Mouse (Mus musculus) hindbrain, embryonic 16.5 days (tissue): ENCODE data around the gene Soat2. TPM values are rescaled to one million over a fixed set of nuclear protein-coding genes. Genes with fewer than 3 reads are reported as not detected.

ENCODE experiments used
- ATAC-seq: fragments of 200-750 bp; cut with Nextera tagmentation; 2 replicates; pipeline ENCODE4 v1.8.0; 2017; ENCODE audit warnings: moderate TSS enrichment, moderate library complexity
- H3K27ac ChIP-seq: fragments of 300-500 bp; sonication (generic); 2 replicates; pipeline ENCODE4 v1.5.1; 2014; ENCODE audit warnings: low read depth, mild to moderate bottlenecking, control low read depth, low read length, moderate library complexity
- H3K27me3 ChIP-seq: fragments of 300-500 bp; sonication (generic); replicated peaks from 2 replicates; pipeline ENCODE4 v1.6.1; 2014; ENCODE audit warnings: low read length; ENCODE audit not compliant: control insufficient read depth, insufficient read depth
- H3K36me3 ChIP-seq: fragments of 300-500 bp; sonication (generic); 2 replicates; pipeline ENCODE4 v1.6.1; 2014; ENCODE audit warnings: mild to moderate bottlenecking, low read length, moderate library complexity, mixed read lengths; ENCODE audit not compliant: control insufficient read depth, insufficient read depth
- H3K4me1 ChIP-seq: fragments of 300-500 bp; sonication (generic); 2 replicates; pipeline ENCODE4 v1.6.1; 2014; ENCODE audit warnings: low read depth, low read length; ENCODE audit not compliant: control insufficient read depth, insufficient read depth
- H3K4me2 ChIP-seq: fragments of 300-500 bp; sonication (generic); 2 replicates; pipeline ENCODE4 v1.6.1; 2014; ENCODE audit warnings: mild to moderate bottlenecking, low read length, control low read depth, moderate library complexity
- H3K4me3 ChIP-seq: fragments of 300-500 bp; sonication (generic); 2 replicates; pipeline ENCODE4 v1.5.1; 2014; ENCODE audit warnings: mild to moderate bottlenecking, low read length, control low read depth, moderate library complexity
- H3K9ac ChIP-seq: fragments of 300-500 bp; sonication (generic); 2 replicates; pipeline ENCODE4 v1.6.1; 2014; ENCODE audit warnings: low read depth, mild to moderate bottlenecking, control low read depth, low read length, moderate library complexity
- H3K9me3 ChIP-seq: fragments of 300-500 bp; sonication (generic); 2 replicates; pipeline ENCODE4 v1.6.1; 2014; ENCODE audit warnings: mild to moderate bottlenecking, low read length, moderate library complexity; ENCODE audit not compliant: control insufficient read depth
- WGBS: fragments of 180-500 bp; shearing (Covaris S2); extraction: QIAGEN DNeasy Blood & Tissue Kit; methylation state at CpG from one replicate; pipeline ENCODE4 v1.1.7; 2014; 5-methylcytosine and 5-hydroxymethylcytosine counted together
- polyA plus RNA-seq: library from polyadenylated mRNA; unstranded; fragments of >200 nt; fragmentation: Nextera tagmentation; extraction: Ambion mirVana; gene quantifications from 2 replicates; pipeline ENCODE4 v1.2.1, GENCODE M21; 2015

Soat2 gene
- polyA plus RNA-seq, 1 experiment from 2014 or later: not detected

DNA sequence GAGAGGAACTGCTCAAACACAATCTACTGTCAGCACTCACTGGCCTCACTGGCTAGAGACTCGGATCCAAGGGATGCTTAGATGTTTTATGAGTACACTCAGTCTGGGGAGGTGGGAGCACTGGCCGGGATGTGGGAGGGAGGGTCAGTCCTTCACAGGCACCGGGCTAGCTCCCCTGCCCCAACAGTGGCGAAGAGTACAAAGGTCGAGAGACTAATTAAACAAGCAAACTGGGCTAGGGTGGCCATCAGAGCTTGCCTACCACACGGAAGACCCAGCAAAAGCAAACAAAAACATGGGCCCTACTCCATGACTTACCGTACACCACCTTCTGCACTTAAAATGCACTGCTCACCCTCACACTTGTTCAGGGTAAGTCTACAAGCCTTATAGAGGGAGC lies 41.4 kb downstream of the Soat2 start:
- Histone ChIP-seq H3K4me3 (no peak overlapping the region), H3K9ac (no peak overlapping the region), H3K9me3 (no peaks in the 10 kb centered on the region), H3K36me3 (no peaks in the 10 kb centered on the region), H3K27me3 (no peaks in the 10 kb centered on the region), H3K4me2 (no peak overlapping the region), H3K4me1 (no peaks in the 10 kb centered on the region), H3K27ac (no peak overlapping the region)
- 83% methylated on average over 7 of the region's 7 CpGs for WGBS
- ATAC-seq: no peak

DNA sequence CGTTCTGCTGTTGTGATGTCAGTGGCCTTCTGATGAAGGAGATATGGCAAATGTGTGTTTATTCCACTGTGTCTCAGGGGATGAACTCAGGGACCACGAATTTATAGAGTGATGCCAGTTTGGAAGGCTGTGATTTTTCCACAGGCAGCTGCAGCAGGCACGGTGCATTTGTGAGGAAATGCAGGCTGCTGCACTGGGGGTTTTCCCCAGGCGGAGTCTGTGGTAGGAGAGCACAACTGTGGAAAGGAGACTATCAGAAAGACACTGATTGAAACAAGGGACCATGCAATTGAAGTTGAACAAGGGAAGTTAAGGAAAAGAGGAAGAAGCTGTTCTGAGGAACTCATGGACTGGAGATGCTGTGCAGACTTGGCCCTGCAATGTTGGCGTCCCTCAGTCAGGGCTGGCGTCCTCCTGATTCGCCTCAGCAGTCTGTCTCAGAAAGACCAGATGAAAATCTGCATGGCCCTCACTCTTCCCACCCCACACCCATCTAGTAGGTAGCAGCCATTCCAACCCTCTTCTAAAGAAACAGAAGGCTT lies 42.0 kb downstream of the Soat2 start:
- Histone ChIP-seq H3K27me3 (no peaks in the 10 kb centered on the region), H3K9me3 (no peaks in the 10 kb centered on the region), H3K4me2 (no peak overlapping the region), H3K9ac (no peak overlapping the region), H3K4me3 (no peak overlapping the region), H3K27ac (no peak overlapping the region), H3K36me3 (no peaks in the 10 kb centered on the region), H3K4me1 (no peaks in the 10 kb centered on the region)
- WGBS: 73% methylated on average over 7 of the region's 7 CpGs
- ATAC-seq: no peak

DNA sequence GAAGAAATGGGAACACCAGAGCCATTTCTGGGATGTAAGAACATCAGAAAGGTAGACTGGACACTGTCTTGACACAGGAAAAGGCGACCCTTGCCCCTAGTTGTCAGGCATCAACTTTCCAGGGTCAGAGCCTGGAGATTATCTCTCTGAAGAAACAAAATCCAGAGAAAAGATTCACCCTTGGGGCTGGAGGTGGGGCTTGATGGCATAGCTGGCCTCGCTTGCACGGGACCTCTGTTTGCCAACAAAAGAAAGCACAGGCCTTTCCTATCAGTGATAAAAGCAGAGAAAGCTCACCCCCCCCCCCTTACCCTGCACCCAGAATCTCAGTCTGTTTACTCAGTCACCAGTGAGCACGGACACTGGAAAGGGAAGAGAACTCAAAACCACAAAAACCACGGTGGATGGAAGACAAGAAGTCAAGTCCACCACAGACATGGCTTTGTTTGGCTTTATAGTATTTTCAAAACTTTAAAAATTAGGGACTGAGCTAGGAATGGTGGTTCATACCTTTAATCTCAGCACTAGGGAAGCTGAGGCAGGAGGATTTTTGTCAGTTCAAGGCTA lies 42.6 kb downstream of the Soat2 start:
- no peaks in the 10 kb centered on the region for H3K4me1 ChIP-seq
- WGBS: 71% methylated on average over 5 of the region's 5 CpGs
- H3K4me2 ChIP-seq: no peak overlapping the region
- H3K36me3 ChIP-seq: no peaks in the 10 kb centered on the region
- no peak for ATAC-seq
- no peaks in the 10 kb centered on the region for H3K27me3 ChIP-seq
- H3K27ac ChIP-seq: no peak overlapping the region
- H3K4me3 ChIP-seq: no peak overlapping the region
- H3K9me3 ChIP-seq: no peaks in the 10 kb centered on the region
- no peak overlapping the region; the same call in 1 of the 2 replicates for H3K9ac ChIP-seq

DNA sequence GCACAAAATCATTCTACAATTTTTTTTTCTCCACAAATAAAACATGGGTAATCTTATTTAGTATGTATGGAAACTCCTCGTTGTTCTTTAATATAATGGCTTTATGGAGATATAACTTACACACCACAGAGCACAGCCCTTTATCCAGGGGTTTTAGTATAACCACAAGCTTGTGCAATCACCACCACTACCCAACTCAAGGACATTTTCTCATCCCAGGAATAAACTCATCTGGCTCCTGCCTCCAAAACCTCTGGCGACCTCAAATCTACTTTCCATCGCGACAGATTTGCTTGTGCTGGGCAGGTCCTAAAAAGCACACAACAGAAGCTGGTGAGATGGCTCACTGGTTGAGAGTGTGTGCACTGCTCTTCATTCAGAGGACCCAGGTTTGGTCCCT lies 43.3 kb downstream of the Soat2 start:
- WGBS: 83% methylated on average over 4 of the region's 4 CpGs

DNA sequence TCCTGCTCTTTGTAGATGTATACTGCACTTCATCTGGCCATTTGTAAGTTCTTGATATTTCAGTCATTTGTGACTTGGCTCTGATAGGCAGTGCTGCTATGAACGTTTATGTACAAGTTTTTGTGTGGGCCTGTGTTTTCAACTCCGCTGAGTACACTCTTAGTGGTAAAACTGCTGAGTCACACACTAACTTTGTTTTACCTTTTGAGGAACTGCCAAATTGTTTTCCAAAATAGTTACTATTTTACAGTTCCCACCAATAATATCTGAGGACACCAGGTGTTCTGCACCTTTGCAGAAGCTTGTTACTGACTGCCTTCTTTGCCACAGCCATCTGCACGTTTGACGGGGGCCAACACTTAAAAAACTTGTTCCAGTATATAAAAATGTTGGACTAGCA lies 44.1 kb downstream of the Soat2 start:
- Histone ChIP-seq H3K9me3 (no peaks in the 10 kb centered on the region), H3K27me3 (no peaks in the 10 kb centered on the region), H3K4me3 (no peak overlapping the region), H3K27ac (no peak overlapping the region), H3K4me2 (no peak overlapping the region), H3K36me3 (no peaks in the 10 kb centered on the region), H3K4me1 (no peaks in the 10 kb centered on the region), H3K9ac (no peak overlapping the region)
- WGBS: 89% methylated on average over 4 of the region's 4 CpGs
- no peak for ATAC-seq

More for the DNA sequence above, 43.3 kb downstream of the Soat2 start:
- Histone ChIP-seq H3K4me1 (no peaks in the 10 kb centered on the region), H3K9me3 (no peaks in the 10 kb centered on the region), H3K36me3 (no peaks in the 10 kb centered on the region), H3K27ac (no peak overlapping the region), H3K9ac (no peak overlapping the region), H3K4me3 (no peak overlapping the region), H3K4me2 (no peak overlapping the region), H3K27me3 (no peaks in the 10 kb centered on the region)
- ATAC-seq: no peak

DNA sequence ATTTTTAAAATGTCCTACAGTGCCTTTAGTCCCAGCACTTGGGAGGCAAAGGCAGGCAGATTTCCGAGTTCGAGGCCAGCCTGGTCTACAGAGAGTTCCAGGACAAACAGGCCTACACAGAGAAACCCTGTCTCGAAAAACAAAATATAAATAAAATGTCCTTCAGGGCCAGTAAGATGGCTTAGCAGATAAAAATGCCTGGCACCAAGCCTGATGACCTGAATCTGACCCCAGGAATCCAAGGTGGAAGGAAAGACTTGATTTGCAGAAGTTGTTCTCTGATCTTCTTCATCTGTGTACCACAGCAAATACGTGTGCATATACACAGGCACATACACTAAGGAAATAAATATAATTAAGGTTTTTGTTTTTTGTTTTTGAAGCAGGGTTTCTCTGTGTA lies 45.0 kb downstream of the Soat2 start:
- Histone ChIP-seq H3K27me3 (no peaks in the 10 kb centered on the region), H3K4me1 (no peaks in the 10 kb centered on the region), H3K9me3 (no peaks in the 10 kb centered on the region), H3K4me2 (no peak overlapping the region), H3K27ac (no peak overlapping the region), H3K9ac (no peak overlapping the region), H3K4me3 (no peak overlapping the region), H3K36me3 (no peaks in the 10 kb centered on the region)
- WGBS: 85% methylated on average over 4 of the region's 4 CpGs
- ATAC-seq: no peak

DNA sequence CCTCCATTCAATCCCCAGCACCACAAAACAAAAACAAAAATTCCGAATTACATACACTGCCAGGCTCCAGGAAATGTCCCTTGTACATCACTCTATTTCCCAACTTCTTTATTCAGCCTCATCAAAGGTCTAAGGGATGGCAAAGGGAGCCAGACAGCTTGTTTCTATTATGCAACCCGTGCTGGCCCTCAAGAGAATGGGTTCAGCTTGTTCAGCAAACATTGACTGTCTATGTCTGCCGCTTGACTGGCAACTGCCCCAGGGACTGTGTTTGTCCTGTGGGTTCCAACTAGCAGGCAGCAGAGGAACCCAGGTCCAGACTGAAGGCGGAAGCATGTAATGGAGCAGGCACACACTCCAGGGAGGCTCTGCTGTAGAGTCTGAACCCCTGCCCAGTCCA lies 48.5 kb downstream of the Soat2 start:
- 82% methylated on average over 4 of the region's 4 CpGs for WGBS
- Histone ChIP-seq H3K4me3 (no peak overlapping the region), H3K27me3 (no peaks in the 10 kb centered on the region), H3K27ac (no peak overlapping the region), H3K9ac (no peak overlapping the region), H3K4me2 (no peak overlapping the region), H3K9me3 (no peaks in the 10 kb centered on the region), H3K36me3 (no peaks in the 10 kb centered on the region), H3K4me1 (peaks cover 7% of the 10 kb centered on the region)
- no peak for ATAC-seq

DNA sequence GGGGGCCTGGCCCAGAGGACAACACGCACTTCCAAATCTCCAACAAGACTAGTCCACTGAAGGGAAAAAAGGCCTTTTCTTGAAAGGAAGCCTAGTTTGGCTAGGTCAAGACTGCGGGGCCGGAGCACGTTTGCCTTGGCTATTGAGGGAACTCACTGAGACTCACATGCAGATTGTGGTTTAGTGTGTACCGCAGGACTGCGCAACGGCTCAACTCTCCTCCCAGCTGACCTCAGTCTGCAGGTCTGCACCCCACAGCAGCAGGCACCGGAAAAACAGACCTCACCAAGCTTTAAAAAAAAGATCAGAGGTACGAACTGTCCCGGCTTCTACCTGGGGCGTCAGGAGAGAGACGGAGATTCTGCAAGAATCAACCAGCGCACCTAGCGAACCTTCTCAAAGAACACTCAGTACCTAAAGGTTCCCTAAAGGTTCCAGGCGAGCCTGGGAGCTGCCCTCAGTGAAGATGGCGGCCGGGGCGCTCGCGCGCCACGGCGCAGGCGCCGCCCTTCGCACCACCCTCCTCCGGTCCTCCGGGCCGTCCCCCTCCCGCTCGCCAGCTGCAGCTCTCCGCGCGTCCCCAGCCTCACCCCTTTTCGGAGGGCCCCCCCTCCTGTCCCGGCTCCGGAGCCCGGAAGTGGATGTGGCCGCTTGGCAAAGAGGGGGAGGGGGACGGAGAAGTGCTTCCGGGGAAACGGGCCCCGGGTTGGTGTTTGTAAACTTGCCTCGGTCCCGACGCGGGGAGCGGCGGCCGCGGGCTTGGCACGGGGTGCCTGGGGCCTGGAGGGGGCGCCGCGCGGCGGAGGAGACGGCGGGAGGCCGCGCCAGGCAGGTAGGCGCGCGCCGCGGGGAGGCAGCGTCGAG lies 52.9 kb downstream of the Soat2 start, which contains the start of gene Zfp740:
Zfp740 (plus strand) TSS at position 279 of the 864 bp plus-strand sequence.
- under 1% methylated on average over 50 of the region's 68 CpGs for WGBS
- peak within 1 kb of the TSS; percentile 100 for H3K27ac ChIP-seq

DNA sequence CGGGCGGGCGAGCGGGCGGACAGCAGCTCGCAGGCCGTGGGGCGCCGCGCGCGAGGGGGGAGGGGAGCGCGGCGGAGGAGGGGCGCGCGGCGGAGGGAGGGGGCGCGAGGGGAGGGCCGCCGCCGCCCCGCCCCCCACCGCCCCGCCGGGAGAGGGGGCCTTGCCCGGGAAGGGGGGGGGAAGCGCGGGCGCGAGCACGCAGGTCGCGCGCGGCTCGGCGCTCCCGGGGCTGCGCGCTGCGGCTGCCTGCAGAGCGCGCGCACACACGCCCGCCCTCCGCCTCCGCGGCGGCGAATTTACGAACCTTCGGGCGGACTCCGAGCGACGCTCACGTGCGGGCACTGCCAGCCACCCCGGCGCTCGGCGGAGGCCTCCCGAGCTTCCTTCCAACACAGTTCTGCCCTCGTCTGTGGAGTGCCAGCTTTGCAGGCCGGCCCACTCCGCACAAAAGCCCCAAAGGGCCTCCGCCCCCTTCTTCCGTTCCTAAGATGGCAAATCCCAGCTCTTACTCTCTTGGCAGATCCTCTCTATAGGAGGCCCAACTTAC lies 53.6 kb downstream of the Soat2 start:
- Histone ChIP-seq H3K4me1 (peaks cover 32% of the 10 kb centered on the region), H3K27ac (peak overlapping the region; percentile 100)
- peak; percentile 48 for ATAC-seq

More for the DNA sequence above, 52.9 kb downstream of the Soat2 start, which contains the start of gene Zfp740:
- peak; percentile 96 for ATAC-seq
- H3K27me3 ChIP-seq: no peaks in the 10 kb centered on the region
- H3K4me2 ChIP-seq: peak within 1 kb of the TSS; percentile 80
- peak within 1 kb of the TSS; percentile 90 for H3K4me3 ChIP-seq
- H3K9me3 ChIP-seq: no peaks in the 10 kb centered on the region
- H3K36me3 ChIP-seq: peaks cover 1% of the 10 kb centered on the region; the same call in 1 of the 2 replicates
- H3K4me1 ChIP-seq: peaks cover 32% of the 10 kb centered on the region
- H3K9ac ChIP-seq: peak within 1 kb of the TSS; percentile 95

More for the DNA sequence above, 53.6 kb downstream of the Soat2 start:
- Histone ChIP-seq H3K9me3 (no peaks in the 10 kb centered on the region), H3K4me2 (peak overlapping the region; percentile 68), H3K9ac (peak overlapping the region; percentile 95), H3K36me3 (peaks cover 6% of the 10 kb centered on the region), H3K4me3 (peak overlapping the region; percentile 90), H3K27me3 (no peaks in the 10 kb centered on the region)
- WGBS: under 1% methylated on average over 32 of the region's 72 CpGs
